Mouse (Mus musculus): ENCODE data around the gene Prss12. TPM values are rescaled to one million over a fixed set of nuclear protein-coding genes. Genes with fewer than 3 reads are reported as not detected.

Prss12 gene
- polyA plus RNA-seq, 1 experiment = 0.40 TPM

DNA sequence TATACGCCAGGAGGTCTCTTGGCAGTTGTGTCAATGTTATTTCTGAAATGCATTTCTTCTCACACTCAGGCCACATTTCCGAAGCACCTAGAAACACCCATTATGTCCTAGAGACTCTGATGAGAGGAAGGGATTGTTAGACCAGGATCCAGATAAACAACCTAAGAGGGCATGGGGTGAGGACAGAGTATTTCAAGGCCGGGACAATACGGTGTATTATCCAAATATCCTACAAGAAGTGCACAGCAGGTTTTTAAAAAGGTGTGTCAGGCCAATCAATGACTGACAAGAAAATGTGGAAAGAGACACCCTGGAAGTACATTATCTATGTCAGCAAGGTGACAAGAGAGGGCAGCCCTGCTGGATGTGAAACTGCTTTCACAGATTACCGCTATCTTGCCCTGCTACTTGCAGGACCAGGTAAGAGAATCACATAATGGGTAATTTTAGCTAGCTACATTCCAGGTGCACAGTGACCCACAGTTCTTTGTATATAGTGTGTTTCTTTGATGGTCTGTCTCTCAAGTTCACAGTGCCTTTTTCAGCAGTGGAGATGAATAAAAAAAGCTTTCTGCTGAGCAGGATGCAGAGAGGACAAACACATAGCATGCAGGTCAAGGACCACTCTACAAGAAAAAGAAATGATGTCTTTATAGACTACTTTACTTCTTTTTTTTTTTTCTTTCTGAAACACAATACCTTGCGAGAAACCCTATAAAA lies 97.0 kb downstream of the Prss12 start:
- Histone ChIP-seq H3K4me1 (ENCODE audit: control insufficient read depth, insufficient read depth, insufficient read length, low read length) (no peaks in the 10 kb centered on the region), H3K4me3 (ENCODE audit: insufficient read depth, low read depth, low read length) (no peak overlapping the region)

DNA sequence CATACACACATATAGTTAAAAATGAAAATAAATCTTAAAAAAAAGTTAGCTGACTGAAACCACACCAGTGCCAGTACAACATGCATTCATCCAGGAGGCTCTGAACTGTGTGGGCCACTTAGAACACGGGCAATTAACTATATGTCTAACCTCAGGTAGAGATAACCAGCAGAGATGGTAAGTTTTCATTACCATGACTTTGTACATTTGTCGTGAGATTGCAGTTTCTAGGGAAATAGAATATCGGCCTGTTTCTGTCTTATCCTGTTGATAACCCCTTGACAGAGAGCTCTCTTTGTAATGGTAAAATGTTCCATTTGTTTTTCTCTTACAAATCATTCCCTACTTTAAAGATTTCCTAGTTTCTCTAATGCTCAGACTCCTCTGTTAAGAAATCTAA lies 103.8 kb downstream of the Prss12 start:
- H3K4me3 ChIP-seq (ENCODE audit: insufficient read depth, low read depth, low read length) = no peak overlapping the region
- H3K27ac ChIP-seq (replicated peaks; ENCODE audit: low read depth, low read length) = no peak overlapping the region

More for the DNA sequence above, 97.0 kb downstream of the Prss12 start:
- no peak overlapping the region for H3K27ac ChIP-seq (replicated peaks; ENCODE audit: low read depth, low read length)

DNA sequence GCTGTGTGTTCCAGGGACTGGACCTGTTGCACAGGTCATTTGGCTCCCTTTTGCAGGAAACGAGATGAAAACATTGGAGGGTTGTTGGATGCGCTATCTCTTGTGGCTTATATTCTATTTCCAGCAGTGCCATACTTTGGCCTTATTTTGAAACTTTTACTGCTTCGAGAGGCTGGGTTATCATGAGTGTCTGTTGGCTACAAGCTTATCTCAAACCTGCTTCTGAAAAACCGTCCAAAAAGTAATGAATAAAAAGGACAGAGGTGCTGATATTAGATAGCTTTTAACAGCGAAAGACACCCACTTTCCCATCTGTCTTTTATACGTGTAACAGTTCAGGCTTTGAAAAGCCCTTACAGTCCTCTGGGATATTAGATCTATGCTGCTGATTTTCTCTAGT lies 107.2 kb downstream of the Prss12 start:
- H3K4me3 ChIP-seq (ENCODE audit: insufficient read depth, low read depth, low read length) = no peak overlapping the region
- H3K4me1 ChIP-seq (ENCODE audit: control insufficient read depth, insufficient read depth, insufficient read length, low read length) = no peaks in the 10 kb centered on the region
- no peak overlapping the region for H3K27ac ChIP-seq (replicated peaks; ENCODE audit: low read depth, low read length)

More for the DNA sequence above, 103.8 kb downstream of the Prss12 start:
- H3K4me1 ChIP-seq (ENCODE audit: control insufficient read depth, insufficient read depth, insufficient read length, low read length) = no peaks in the 10 kb centered on the region

DNA sequence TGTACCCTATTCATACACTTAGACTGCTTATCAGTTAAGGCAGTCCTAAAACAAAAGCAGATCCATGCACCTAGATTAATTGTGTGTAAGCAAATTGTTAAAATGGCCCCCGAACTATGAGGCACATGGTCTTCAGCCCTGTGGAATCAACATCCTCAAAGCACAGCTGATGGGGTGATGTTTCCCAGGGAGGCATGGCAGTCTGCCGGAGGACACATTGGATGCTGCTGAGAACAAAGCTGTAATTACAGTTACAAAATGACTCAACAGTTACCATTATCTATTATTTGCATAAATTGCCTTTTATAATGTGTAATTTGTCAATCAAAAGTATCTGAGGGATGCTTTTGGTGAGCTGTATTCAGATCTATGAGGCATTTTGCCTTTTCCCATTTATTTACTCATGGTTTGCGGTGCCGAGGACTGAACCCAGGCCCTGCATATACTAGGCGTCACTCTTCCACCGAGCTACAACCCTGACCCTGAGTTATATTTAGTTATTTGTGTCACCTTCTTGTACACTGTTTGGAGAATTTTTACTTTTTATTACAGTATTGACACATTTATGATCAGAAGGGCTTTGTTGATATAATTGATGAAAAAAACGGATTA lies 108.6 kb downstream of the Prss12 start:
- no peak overlapping the region for H3K27ac ChIP-seq (replicated peaks; ENCODE audit: low read depth, low read length)
- H3K4me3 ChIP-seq (ENCODE audit: insufficient read depth, low read depth, low read length) = no peak overlapping the region
- H3K4me1 ChIP-seq (ENCODE audit: control insufficient read depth, insufficient read depth, insufficient read length, low read length) = no peaks in the 10 kb centered on the region

Other genes starting within 250 kb of the Prss12 start
- gene Synpo2, start 210.8 kb upstream of the Prss12 start, polyA plus RNA-seq (2012; ENCODE audit: insufficient read depth, insufficient read length, missing spikeins) = 6.0 and 7.4 TPM in 2 replicates
- gene Sec24d, start 179.5 kb upstream of the Prss12 start, polyA plus RNA-seq (2012; ENCODE audit: insufficient read depth, insufficient read length, missing spikeins) = 15.3 and 20.7 TPM in 2 replicates
- 7.0 and 8.7 TPM in 2 replicates for gene Mettl14, start 60.8 kb upstream of the Prss12 start, polyA plus RNA-seq (2012; ENCODE audit: insufficient read depth, insufficient read length, missing spikeins)
- gene Ndst3, start 243.9 kb downstream of the Prss12 start, polyA plus RNA-seq (2012; ENCODE audit: insufficient read depth, insufficient read length, missing spikeins) = not detected in 2 replicates

Measured in brown adipose tissue, adult 24 weeks (tissue).